Mouse (Mus musculus) frontal cortex, postnatal 14 days (tissue): ENCODE results near the gene Stap2.

Experiments
- DNase-seq, 2 experiments: peaks; one replicate each; pipeline ENCODE4 v3.0.0; 2022; ENCODE audit warnings: low spot score in 2 of 2

Stap2 gene

DNA sequence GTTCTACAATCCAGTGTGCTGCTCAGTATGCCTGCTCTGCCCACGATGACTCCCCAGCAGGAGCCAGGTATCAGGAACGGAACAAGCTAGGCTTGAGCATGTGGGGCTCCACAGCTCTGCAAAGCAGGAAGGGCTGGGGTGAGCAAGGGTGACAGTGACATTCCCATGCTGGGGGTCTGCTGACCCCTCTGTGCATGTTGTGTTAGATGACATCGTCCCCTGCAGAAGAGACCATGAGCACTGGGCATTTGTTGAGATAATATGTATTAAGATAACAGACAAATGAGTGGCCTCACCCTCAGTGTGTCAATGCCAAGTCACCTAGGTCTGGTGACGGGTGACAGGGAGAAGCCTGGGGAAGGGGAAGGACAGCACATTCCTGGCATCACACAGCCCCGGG lies 19.5 kb upstream of the Stap2 start:
- DNase-seq, result no peak

DNA sequence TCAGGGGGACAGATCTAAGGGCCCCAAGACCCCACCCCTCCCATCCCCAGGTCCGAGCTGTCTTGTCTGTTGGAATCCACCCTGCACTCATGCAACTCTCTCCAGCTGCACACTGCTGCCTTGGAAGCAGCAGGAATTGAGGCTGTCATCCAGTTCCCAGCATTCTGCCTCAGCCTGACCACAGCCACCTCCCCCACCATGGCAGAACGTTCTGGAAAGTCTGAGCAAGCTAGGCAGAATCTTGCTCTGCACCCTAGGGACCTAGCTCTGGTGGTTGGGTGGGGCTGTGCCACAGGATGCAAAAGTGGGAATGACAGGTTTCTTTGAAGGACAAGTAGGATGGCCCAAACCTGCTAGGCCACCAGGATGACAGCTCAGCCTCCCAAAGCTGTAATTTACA lies 19.1 kb upstream of the Stap2 start:
- DNase-seq, result no peak

DNA sequence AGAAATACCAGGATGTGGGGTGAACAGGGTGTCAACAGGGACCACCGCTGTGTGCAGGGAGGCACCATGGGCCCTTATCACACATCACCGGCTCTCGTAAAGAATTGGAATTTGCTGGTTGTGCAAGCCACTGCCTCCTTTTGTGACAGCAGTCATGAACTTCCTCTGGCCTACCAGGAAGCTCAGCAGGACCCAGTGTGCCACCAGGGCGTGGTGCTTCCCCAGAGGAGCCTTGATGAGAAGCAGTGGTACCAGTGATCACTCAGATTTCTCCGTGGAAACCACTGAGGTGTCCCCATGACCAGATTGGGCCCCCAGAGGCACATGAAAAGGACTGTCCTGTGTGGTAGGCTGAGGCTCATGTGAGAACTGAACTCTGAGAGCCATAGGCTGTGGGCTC lies 18.0 kb upstream of the Stap2 start:
- DNase-seq, result no peak

DNA sequence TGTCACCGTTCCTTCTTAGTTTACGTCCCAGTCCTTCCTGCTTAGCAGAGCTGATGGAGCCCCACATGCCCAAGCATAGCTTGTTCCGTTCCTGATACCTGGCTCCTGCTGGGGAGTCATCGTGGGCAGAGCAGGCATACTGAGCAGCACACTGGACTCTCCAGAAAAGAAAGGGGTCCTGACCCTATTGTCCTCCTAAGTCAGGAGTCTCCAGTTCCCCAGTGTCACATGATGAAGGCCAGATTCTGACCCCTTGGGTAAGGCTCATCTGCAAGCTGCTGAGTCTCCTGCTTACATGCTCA lies 17.6 kb upstream of the Stap2 start:
- no peak for DNase-seq

DNA sequence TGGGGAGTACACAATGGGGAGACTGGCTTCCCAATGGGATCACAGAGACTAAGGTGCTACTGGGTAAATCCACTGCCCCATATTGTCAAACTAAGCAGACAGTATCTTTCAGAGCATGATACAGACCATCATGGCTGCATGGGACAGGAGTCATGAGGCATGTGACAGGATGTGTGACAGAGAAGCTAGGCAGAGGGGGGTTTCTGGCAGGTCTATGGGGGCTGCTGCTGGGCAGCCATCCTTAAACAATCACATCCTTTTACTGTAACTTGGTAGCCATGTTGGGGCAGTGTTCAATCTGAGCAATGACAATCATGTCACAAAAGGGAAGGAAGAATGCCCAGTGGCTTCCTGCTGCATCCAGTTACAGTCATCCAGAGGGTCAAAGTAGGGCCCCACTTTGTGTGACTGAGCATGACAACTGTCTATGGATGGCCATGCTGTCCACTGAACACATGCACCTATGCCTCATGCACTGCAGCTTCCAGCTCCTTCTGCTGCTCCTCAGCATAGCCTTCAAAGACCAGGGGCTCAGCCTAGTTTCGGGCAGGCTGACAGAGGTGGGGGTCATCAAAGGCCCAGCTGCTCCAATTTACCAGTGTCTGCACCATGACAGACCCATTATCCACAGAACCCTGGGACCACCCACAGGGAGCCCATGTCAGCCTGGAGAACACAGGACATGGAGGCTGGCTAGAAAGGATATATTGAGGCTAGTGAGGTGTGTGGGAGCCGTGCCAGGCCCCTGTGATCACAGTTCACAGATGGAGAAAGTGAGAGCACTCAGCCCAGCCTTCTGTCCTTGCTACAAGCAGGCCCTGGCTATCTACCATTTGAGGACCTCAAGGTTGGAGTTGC lies 17.0 kb upstream of the Stap2 start:
- DNase-seq, result no peak

DNA sequence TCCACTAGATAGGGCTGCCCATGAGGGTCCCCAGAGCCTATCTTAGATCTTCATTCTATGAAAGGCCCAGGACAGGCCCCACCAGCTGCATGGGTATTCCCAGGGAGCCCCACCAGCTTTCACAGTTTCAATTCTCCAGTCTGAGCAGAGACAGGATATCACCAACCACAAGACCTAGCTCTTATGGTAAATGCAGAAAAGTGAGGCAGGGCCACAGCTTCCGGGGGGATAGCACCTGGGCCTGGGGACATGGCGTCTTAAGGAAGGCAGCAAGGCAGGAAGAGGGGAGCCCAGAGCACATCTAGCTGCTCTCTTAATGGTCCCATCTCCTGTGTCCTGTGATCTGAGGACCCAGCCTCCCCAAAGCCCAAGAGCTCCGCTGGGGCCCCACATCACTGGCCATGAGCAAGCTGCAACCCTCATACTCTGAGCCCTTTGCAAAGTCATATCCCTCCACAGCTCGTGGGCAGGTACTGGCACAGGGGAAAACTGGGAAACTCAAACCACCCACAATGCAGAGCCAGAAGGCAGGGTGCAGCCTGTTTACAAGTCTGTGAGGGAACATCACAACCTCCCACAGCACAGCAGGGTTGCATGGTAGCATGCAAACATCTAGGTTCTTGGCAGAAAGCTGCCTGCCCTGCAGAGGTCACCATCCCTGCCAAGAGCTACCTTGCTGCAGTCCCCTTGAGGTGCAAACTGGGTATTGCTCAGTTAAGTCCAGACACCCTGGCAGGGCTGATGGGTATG lies 16.0 kb upstream of the Stap2 start:
- no peak for DNase-seq

DNA sequence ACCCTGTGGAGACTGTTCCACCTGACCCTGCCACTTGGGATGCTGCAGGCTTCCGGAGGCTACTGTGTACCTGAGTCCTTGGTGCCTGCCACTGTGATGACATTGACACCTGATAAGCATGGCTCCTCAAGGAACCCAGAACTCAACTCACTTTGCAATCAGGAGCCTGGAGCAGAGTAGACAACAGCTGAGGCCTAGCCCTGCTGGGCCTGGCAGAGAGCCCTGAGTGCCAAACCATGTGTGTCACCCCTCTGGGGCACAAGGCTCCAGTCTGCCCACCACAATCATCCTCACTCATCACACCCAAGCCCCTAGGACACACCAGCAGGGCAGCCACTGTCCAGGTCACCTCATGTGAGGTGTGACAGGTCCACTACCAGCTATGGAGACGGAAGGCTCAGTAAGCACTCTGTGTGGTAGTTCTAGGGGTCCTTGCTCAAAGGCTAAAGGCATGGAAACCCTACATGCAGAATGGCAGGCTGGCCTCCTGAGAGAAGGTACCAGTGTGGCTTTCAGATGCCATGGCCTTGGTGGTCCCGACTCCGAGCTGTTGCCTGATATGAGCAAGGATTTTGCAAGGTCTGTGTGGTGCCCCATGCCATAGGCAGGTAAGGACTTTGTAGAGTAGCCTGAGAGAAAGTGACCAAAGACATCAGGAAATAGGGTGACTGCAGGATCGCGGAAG lies 15.2 kb upstream of the Stap2 start:
- DNase-seq, result no peak

DNA sequence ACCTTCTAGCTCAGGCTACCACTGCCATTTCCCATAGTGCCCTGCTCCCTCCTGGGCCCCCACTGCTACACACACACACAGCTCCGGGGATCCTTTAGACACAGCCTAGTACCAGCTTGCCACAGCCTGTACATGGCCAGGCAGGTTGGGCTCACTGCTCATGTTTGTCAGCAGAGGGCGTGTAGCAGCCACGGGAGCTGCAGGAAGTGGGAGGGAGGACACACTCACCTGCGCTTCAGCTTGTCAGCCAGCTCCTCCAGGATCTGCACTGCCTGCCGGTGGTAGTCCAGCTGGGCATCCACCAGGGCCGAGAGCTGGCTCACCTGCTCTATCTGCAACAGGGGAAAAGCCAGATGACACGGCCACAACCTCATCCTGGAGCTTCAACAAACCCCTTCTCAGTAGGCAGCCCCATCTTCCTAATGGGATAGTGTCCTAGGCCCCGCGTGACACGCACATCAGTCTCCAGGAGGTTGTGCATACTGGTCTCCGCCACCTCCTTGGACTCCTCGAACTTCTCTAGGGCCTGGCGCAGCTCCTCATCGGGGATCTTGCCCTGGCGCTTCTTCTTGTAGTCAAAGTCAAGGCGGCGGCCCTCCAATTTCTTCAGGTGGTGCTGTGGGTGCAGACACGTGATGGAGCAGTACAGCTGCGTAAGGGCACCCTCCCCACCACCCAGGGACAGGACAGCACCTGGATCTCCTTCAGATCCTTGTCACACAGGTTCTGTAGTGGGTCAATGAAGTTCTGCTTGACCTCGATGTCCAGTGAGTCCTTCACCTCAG lies 13.2 kb upstream of the Stap2 start:
- DNase-seq, result no peak

DNA sequence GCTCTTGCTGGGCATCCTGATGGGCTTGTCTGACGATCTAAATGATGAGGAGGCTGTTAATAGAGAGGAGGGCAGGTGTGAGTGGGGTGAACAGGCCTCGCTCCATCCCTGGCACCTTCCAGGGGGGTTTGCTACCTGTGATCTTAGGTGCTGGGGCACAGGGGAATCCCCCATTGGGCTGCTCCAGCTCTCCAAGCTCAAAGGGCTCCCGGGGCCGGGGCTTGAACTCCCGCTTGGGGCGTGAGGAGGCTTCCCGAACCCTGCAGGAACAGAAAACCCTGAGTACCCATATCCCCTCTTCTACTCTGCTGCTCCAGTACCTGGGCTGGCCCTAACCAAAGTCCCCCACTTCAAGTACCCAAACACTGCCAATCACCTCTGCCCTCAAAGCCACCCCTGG lies 12.5 kb upstream of the Stap2 start:
- no peak for DNase-seq

DNA sequence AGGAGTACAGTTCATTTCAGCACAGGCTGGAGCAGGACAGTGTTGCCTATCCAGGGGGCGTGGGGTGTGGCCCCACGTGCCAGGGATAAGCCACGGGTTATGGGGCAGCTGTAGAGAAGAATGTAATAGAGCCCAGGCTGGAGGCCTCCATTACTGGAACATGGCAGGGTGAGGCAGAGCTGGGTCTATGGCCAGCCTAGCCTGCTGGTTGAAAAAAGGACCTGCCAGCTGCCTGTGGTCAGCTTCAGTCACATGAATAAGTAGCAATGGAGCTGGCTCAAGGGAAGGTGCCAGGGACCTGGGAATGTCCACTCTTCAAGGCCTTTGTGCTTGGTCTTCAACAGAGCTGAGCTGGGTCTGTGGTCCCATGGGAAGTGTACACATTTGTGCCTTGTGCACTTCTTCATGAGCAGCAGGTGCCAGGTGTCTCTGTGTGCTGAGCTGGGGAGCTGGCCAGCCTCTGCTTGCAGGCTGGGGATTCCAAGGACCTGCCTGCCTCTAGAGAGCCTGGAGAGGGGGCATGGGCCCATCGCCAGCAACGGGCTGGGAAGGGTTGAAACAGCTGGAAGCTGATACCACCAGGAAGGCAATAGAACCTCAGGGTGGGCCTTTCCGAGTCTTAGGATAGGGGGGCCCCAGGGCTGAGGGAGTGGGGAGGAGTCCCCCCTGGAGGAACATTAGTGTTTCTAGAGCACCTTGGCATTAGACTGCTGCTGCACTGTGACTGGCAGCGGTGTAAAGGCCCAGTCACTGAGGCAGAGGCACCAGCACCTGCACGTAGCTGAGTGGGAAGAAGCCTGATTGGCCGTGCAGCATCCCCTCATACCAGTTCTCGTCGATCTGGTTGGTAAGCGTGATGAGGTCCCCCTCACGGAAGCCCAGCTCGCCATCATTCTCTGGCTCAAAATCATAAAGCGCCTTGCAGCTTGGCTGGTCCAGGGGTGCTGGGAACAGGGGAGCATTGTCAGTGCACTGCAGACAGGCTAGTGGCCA lies 11.7 kb upstream of the Stap2 start:
- DNase-seq, result no peak

DNA sequence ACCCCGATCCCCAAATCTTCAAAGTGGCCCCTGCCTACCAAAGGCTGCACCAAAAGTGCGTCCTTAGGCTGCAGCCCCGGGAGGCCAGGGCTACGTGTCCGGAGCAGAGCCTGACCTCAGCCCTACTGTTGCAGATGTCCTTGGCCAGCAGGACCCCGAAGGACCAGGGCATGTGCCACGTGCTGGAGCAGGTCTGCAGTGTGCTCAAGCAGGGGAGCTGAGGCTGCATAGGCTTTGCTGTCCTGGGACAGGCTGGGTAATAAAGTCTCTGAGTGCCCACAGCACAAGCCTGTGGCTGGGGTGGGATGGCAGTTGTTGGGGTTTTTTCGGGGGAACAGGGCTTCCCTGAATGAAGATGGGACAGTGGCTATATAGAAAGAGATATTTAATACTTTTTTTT lies 11.0 kb upstream of the Stap2 start:
- no peak for DNase-seq

DNA sequence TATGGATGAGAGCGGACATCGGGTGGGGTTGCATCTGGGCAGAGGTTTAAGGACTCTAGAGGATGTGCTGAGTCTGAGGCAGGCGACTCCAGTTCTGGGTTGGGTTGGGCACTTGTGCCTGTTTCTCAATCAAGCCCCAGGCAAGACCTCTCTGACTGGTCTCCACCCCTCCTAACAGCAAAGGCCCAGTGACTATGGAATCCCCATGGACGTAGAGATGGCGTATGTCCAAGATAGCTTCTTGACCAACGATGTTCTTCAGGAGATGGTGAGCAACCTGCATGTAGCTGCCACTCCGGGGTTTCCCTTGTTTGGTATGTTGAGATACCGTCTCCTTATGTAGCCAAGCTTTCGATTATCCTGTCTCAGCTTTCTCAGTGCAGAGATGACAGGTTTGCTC lies 9.9 kb upstream of the Stap2 start:
- no peak for DNase-seq

DNA sequence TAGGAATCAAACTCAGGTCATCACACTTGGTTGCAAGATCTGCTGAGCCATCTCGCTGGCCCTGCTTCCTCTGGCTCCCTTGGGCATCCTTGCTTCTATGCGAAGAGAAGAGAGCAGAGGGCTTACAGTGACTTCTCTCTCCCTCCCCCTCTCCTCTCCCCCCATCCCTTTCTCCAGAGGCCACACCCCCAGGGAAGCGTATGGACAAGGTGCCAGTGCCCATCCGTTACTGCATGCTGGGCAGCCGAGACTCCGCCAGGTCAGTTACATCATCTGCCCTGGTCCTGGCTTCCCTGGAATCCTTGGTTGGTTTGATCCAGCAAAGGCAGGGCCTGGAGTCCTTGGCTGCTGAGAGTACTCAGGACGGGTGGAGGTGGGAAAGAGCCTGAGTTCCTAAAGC lies 6.1 kb upstream of the Stap2 start:
- DNase-seq, result no peak

DNA sequence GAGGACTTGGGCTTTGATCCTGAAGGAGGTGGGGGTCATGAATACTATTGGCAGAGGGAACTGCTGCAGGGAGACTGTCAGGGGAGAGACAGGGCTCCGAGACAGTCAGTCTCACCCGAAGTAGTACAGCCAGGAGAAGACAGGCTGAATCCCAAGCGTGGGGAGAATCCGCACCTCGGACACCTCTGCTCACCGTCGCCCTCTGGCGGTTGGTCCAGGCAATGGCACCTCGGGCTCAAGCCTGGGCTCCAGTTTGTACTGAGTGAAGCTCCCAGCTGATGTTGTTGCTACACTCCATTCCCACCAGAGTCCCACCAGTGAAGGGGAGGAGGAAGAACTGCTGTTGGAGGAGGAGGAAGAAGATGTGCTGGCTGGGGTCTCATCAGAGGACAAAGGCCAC lies 5.3 kb upstream of the Stap2 start:
- DNase-seq, result peak in 1 of 2 experiments; percentile 69

DNA sequence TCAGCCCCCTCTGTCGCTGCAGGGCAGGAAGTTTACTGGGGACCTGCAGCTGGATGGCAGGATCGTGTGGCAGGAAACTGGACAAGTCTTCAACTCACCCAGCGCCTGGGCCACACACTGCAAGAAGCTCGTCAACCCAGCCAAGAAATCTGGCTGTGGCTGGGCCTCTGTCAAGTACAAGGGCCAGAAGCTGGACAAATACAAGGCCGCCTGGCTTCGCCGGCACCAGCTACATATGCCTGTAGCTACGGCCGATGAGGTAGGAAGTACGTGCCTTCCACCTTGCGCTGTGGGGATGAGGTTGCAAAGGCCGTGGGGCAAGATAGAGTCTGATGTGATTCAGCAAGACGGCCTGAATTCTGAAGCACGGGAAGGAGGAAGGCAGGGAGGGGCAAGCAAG lies 4.9 kb upstream of the Stap2 start:
- DNase-seq, result no peak

DNA sequence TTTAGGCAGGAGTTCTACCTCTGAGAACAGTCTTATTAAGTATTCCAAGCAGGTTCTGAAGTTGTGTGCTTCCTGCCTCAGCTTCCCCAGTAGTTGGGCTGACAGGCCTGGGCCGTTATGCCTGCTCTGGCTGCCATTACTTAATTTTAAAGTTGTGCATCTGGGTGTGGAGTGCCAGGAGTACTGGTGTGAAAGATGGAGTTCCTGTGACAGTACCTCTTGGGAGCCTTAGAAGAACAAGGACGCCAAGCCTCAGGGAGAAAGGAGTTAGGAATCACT lies 4.5 kb upstream of the Stap2 start:
- DNase-seq, result no peak

DNA sequence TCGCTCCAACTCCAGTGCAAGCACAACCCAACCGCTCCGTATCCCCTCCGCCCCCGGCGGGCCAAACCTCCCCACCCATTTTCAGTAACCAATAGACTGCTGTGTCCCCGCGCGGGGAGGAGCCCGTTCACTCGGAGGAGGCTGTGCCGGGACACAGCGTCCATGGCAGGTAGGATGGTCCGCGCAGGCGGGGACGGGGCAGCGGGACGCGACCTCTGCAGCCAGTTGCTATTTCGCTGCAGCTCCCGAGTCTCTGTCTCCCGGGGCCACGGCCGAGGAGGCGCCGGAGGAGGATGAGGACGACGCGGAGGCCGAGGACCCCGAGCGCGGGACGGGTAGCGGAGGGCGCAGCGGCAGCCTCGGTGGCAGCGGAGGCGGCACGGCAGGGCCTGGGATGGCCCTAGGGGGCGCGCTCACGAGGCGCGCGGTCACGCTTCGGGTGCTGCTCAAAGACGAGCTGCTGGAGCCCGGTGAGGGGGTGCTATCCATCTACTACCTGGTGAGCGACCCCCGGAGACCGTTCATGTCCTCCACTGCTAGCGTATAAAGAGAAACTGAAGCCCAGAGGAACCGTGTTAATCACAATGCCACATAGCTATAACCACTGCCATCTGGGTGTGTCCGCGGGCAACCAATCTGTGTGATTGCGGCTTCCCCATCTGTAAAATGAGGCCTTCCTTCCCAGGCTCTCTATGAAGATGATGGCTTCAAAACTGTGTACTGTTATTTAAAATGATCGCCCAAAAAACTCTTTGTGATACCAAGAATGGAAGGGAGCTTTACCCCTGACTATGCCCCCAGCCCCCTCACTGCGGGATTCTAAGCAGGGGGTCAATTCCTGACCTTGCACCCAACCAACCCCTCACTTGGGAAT lies 3.9 kb upstream of the Stap2 start:
- peak; percentile 87 to 91 for DNase-seq

DNA sequence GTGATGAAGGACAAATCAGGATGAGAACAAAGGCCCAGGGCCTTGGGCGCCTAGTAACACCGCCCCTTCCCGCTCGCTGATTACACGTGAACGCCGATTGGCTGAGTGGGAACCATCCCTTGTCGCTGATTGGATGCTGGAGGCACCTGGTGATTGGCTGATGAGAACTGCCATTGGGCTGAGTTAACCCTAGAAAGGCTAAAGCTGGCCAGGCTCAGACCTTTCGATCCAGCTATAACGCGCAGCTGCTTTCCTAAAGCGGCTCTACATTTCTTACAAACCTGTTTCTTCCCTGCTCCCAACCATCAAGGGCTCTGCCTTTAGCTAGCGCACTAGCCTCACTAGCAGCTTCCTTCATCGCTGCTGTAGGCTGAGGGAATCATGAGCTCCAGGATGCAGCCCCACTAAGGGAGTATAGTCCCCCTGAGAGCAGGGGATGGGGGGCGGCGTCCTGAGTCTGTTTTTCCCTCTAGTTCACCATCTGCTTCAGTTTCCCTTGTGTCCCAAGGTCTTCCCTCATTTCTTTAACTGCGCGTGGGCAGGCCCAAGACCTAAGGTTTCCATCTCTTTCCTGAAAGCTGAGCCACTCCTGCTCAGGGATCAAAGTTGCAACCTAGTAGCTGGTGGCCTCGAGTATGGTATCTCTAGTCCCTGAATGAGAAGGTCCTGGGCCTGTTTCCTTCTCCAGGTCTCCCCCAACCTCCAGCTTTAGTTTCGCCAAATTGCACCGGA lies 3.1 kb upstream of the Stap2 start:
- peak; percentile 94 for DNase-seq
